In genomic region chr5:135606717-135607116, GRCm38 (mm10) we compare ENCODE assay signal across 1 mouse cellular context. TPM values are rescaled to one million over a fixed set of nuclear protein-coding genes. Genes with fewer than 3 reads are reported as not detected.
"Had no signal": no experiment of that assay in that cellular context is flagged by ENCODE, and none has a peak within 500 bp of the region (broad histone marks: within the 10 kb centered on the region; RNA-seq: fewer than 3 reads in every experiment).

No protein-coding gene starts in this region.

RNA-seq across cellular contexts. Expression of gene Ccl24, which starts 33.9 kb away (rescaled TPM):
- total RNA-seq: neutrophil, adult 5-6 weeks had no signal

RNA-seq across cellular contexts. Expression of gene Ccl26, which starts 43.3 kb away (rescaled TPM):
- total RNA-seq: neutrophil, adult 5-6 weeks had no signal
